Mouse (Mus musculus) spleen, adult 2 months (tissue): ENCODE measurements around the gene Cklf.
"Not testable (repeated sequence)": the region's sequence is repeated elsewhere in the genome, so short reads cannot be mapped to it uniquely, and the experiment has no call there.

Experiments used
- CTCF ChIP-seq: fragments of 200-500 bp; IDR thresholded peaks from 2 replicates; pipeline ENCODE4 v1.5.1; 2011; ENCODE audit warnings: mild to moderate bottlenecking, inconsistent platforms; ENCODE audit not compliant: insufficient read depth, insufficient read length, insufficient replicate concordance; ENCODE audit errors: extremely low read depth
- POLR2A ChIP-seq: fragments of 200-500 bp; IDR thresholded peaks from 2 replicates; pipeline ENCODE4 v1.6.1; 2011; ENCODE audit warnings: low read depth, low read length, inconsistent platforms

GRCm38 (mm10) chr8:104264271-104264935, 13.7 kb downstream of the Cklf start:
- not testable (repeated sequence) for TF ChIP-seq POLR2A, CTCF
